Mouse (Mus musculus) heart, embryonic 12.5 days (tissue): ENCODE results near the gene B9d1. TPM values are rescaled to one million over a fixed set of nuclear protein-coding genes. Genes with fewer than 3 reads are reported as not detected.

ENCODE experiments used
- ATAC-seq: fragments of 200-750 bp; cut with Nextera tagmentation; 2 replicates; pipeline ENCODE4 v1.8.0; 2017; ENCODE audit warnings: moderate TSS enrichment, moderate library complexity; ENCODE audit not compliant: insufficient number of reproducible peaks, low FRiP score
- H3K27ac ChIP-seq: fragments of 300-500 bp; sonication (generic); 2 replicates; pipeline ENCODE4 v1.5.1; 2016; ENCODE audit warnings: mild to moderate bottlenecking, moderate library complexity; ENCODE audit not compliant: poor library complexity, severe bottlenecking
- H3K27me3 ChIP-seq: fragments of 300-500 bp; sonication (generic); replicated peaks from 2 replicates; pipeline ENCODE4 v1.6.1; 2016; ENCODE audit warnings: mild to moderate bottlenecking, moderate library complexity
- H3K36me3 ChIP-seq: fragments of 300-500 bp; sonication (generic); 2 replicates; pipeline ENCODE4 v1.6.1; 2016; ENCODE audit warnings: mild to moderate bottlenecking, moderate library complexity
- H3K4me1 ChIP-seq: fragments of 300-500 bp; sonication (generic); replicated peaks from 2 replicates; pipeline ENCODE4 v1.6.1; 2016; ENCODE audit warnings: mild to moderate bottlenecking
- H3K4me2 ChIP-seq: fragments of 300-500 bp; sonication (generic); 2 replicates; pipeline ENCODE4 v1.6.1; 2016; ENCODE audit warnings: mild to moderate bottlenecking, moderate library complexity
- H3K4me3 ChIP-seq: fragments of 300-500 bp; sonication (generic); 2 replicates; pipeline ENCODE4 v1.5.1; 2016; ENCODE audit warnings: mild to moderate bottlenecking
- H3K9ac ChIP-seq: fragments of 300-500 bp; sonication (generic); 2 replicates; pipeline ENCODE4 v1.6.1; 2016; ENCODE audit warnings: mild to moderate bottlenecking, moderate library complexity
- H3K9me3 ChIP-seq: fragments of 300-500 bp; sonication (generic); replicated peaks from 2 replicates; pipeline ENCODE4 v1.6.1; 2016; ENCODE audit warnings: mild to moderate bottlenecking, moderate library complexity
- WGBS: fragments of 180-500 bp; shearing (Covaris S2); methylation state at CpG from one replicate; pipeline ENCODE4 v1.1.7; 2016; 5-methylcytosine and 5-hydroxymethylcytosine counted together
- polyA plus RNA-seq: library from polyadenylated mRNA; unstranded; fragments of >200 nt; fragmentation: Nextera tagmentation; extraction: Ambion mirVana; gene quantifications from 2 replicates; pipeline ENCODE4 v1.2.1, GENCODE M21; 2016

The B9d1 gene
- polyA plus RNA-seq, 1 experiment from 2014 or later, result 9.0 TPM

DNA sequence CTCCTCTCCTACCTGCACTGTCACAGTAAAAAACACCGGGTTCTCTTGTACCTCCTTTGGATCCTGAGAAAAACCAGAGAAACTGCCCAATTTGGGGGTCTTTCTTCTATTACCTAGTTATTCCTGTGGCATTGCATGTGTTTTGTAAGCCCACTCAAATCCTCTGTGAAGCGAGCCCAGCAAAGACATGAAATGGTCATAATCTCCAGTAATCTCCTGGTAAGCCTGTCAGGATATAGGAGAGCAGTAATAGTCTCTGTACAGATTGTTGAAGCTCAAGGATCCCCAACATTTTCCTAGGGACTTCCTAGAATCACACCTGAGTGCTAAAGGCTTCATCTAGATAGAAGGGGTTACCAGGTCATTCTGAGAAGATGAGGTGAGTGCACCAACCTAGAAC lies 36.2 kb downstream of the B9d1 start:
- H3K27me3 ChIP-seq, result no peaks in the 10 kb centered on the region
- H3K4me1 ChIP-seq, result peaks cover 25% of the 10 kb centered on the region
- no peaks in the 10 kb centered on the region for H3K9me3 ChIP-seq
- WGBS, result 84% methylated on average over 2 of the region's 2 CpGs
- H3K27ac ChIP-seq, result no peak overlapping the region
- peaks cover 29% of the 10 kb centered on the region for H3K36me3 ChIP-seq
- H3K4me2 ChIP-seq, result no peak overlapping the region
- no peak overlapping the region for H3K4me3 ChIP-seq
- ATAC-seq, result no peak
- no peak overlapping the region for H3K9ac ChIP-seq

DNA sequence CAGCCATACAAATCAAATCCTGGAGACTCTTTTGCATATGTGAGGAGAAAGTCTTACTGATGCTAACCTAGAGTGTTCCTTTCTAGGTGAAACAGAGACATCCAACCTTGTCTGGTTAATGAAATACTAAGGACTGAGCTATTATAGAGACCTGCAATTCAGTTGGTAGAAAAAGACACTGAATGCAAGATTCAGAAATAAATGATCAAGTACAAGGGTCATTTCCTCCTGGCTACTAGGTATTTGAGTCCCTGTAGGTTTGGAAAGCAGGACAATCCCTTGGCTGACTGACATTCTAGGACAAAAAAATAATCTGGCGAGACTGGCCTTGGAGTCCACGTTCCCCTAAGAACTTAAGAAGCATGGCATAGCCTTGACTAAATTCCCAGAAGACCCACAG lies 40.6 kb downstream of the B9d1 start:
- Histone ChIP-seq H3K4me1 (peaks cover 19% of the 10 kb centered on the region), H3K9ac (no peak overlapping the region), H3K4me3 (no peak overlapping the region), H3K4me2 (no peak overlapping the region), H3K36me3 (peaks cover 25% of the 10 kb centered on the region), H3K27ac (no peak overlapping the region), H3K9me3 (no peaks in the 10 kb centered on the region), H3K27me3 (no peaks in the 10 kb centered on the region)
- WGBS, result 88% methylated on average over 2 of the region's 2 CpGs
- no peak for ATAC-seq

DNA sequence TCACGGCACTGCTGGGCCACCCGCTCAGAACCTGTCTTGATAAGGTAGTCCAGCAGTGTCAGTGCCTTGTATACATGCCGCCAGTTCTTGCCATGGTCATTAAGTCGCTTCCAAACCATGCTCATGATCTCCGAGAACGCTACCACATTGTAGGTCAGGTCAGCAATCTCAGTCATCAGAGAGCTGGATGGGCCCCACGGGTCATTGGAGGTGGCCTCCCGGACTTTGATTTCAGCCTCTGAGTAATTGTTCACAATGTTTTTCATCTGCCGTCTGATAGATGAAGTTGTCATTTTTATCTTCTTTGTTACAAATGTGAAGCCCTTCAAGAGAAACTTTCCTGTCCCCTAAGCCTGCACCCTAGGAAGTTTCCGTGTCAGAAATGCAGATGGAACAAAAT lies 41.5 kb downstream of the B9d1 start:
- Histone ChIP-seq H3K9ac (no peak overlapping the region), H3K4me1 (peaks cover 11% of the 10 kb centered on the region), H3K27ac (no peak overlapping the region), H3K27me3 (no peaks in the 10 kb centered on the region), H3K4me2 (no peak overlapping the region), H3K36me3 (peaks cover 25% of the 10 kb centered on the region), H3K4me3 (no peak overlapping the region), H3K9me3 (no peaks in the 10 kb centered on the region)
- WGBS, result 83% methylated on average over 10 of the region's 10 CpGs
- ATAC-seq, result no peak

DNA sequence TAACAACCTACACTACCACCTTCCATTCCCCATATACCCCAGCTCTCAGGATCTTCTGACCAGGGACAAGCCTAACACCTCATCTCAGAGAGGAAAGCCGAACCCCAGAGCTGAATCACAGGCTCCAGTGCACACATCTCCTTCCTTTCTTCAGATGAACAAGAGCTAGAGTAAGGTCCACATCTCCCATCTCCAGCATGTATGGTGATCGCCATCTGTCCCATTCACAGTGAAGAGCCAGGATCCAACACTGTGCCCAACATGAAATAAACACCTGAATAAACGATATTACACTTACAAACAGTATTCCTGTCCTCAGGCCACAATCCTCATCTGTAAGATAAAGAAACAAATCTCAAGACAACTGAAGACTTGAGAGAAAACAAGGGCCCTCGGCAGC lies 42.8 kb downstream of the B9d1 start:
- no peaks in the 10 kb centered on the region for H3K9me3 ChIP-seq
- H3K9ac ChIP-seq, result no peak overlapping the region
- peaks cover 26% of the 10 kb centered on the region for H3K36me3 ChIP-seq
- H3K4me1 ChIP-seq, result peaks cover 5% of the 10 kb centered on the region; the same call in 1 of the 2 replicates
- no peak overlapping the region for H3K4me3 ChIP-seq
- no peak for ATAC-seq
- 90% methylated on average over 4 of the region's 4 CpGs for WGBS
- H3K27me3 ChIP-seq, result no peaks in the 10 kb centered on the region
- H3K27ac ChIP-seq, result no peak overlapping the region
- no peak overlapping the region for H3K4me2 ChIP-seq

- H3K36me3 ChIP-seq, result peaks cover 19% of the 10 kb centered on the region
Measured at GRCm38 (mm10) chr11:61550631-61551030, 45.7 kb downstream of the B9d1 start.

DNA sequence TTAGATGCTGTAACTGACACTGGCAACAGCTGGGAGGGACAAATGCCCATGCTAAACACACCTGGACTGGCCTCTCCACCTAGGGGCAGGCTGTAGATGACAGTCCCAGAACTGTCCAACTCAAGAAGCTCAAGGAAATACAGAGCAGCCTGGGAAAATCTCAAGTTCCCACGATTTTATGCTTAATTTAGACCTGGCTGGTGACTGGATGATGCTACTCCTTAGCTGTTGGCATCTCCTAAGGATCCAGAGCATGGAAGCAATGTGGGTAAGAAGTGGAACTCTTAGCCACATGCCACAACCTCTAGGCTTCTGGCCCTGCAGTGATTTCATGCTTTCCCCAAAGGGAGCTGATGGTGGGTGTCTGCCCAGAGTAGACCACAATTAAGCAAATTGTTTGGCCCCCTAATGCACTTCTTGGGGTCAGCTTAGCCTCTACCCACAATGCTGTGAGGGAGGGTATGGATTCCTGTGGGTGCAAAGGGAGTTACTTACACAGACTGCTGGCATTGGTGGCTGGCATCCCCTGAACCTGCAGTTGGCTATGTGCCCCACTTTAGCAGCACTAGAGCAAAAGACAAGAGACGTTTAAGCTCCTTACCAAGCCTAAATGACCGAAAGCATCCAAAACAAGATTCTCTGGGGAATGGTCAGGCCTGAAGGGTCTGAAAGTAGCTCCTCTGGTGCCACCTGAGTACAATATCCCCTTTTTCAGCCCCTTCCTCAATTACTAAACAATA lies 48.2 kb downstream of the B9d1 start:
- 82% methylated on average over 3 of the region's 3 CpGs for WGBS
- peaks cover 7% of the 10 kb centered on the region; the same call in 1 of the 2 replicates for H3K36me3 ChIP-seq
- H3K4me3 ChIP-seq, result no peak overlapping the region
- peaks cover 8% of the 10 kb centered on the region for H3K4me1 ChIP-seq
- H3K9me3 ChIP-seq, result no peaks in the 10 kb centered on the region
- no peak for ATAC-seq
- H3K9ac ChIP-seq, result no peak overlapping the region
- no peak overlapping the region for H3K27ac ChIP-seq
- no peaks in the 10 kb centered on the region for H3K27me3 ChIP-seq
- H3K4me2 ChIP-seq, result no peak overlapping the region

More at GRCm38 (mm10) chr11:61550631-61551030, 45.7 kb downstream of the B9d1 start:
- Histone ChIP-seq H3K4me1 (0 out of 2 replicates have a peak, but pooled peaks cover 2% of the 10 kb centered on the region), H3K9ac (no peak overlapping the region), H3K4me2 (no peak overlapping the region), H3K27me3 (no peaks in the 10 kb centered on the region), H3K4me3 (no peak overlapping the region), H3K27ac (no peak overlapping the region), H3K9me3 (no peaks in the 10 kb centered on the region)
- ATAC-seq, result no peak

- Histone ChIP-seq H3K9ac (no peak overlapping the region), H3K9me3 (no peaks in the 10 kb centered on the region), H3K36me3 (no peaks in the 10 kb centered on the region), H3K27ac (no peak overlapping the region), H3K27me3 (no peaks in the 10 kb centered on the region), H3K4me1 (peaks cover 37% of the 10 kb centered on the region), H3K4me2 (no peak overlapping the region), H3K4me3 (no peak overlapping the region)
- no peak for ATAC-seq
- WGBS, result 56% methylated on average over 5 of the region's 5 CpGs
Measured at GRCm38 (mm10) chr11:61559572-61559971, 54.6 kb downstream of the B9d1 start.

GRCm38 (mm10) chr11:61562421-61562820 lies 57.5 kb downstream of the B9d1 start:
- Histone ChIP-seq H3K27me3 (no peaks in the 10 kb centered on the region), H3K9ac (no peak overlapping the region), H3K9me3 (no peaks in the 10 kb centered on the region), H3K27ac (no peak overlapping the region), H3K4me2 (no peak overlapping the region), H3K4me3 (no peak overlapping the region), H3K36me3 (no peaks in the 10 kb centered on the region), H3K4me1 (peaks cover 48% of the 10 kb centered on the region)
- no peak for ATAC-seq
- 67% methylated on average over 5 of the region's 5 CpGs for WGBS

Other genes starting within 250 kb of the B9d1 start
- gene Aldh3a2, start 237.7 kb upstream of the B9d1 start, polyA plus RNA-seq, result 32.0 and 33.1 TPM in 2 replicates
- gene Slc47a2, start 162.3 kb upstream of the B9d1 start, polyA plus RNA-seq, result not detected in 2 replicates
- 26.1 and 27.4 TPM in 2 replicates for gene Slc47a1, start 126.8 kb upstream of the B9d1 start, polyA plus RNA-seq
- 0.17 and 0.42 TPM in 2 replicates for gene Rnf112, start 51.0 kb upstream of the B9d1 start, polyA plus RNA-seq
- gene Mfap4, start 19.7 kb upstream of the B9d1 start, polyA plus RNA-seq, result 72.4 and 76.0 TPM in 2 replicates
- 33.9 and 35.3 TPM in 2 replicates for gene Mapk7, start 10.7 kb upstream of the B9d1 start, polyA plus RNA-seq
- 23.1 and 25.9 TPM in 2 replicates for gene Epn2, start 74.5 kb downstream of the B9d1 start, polyA plus RNA-seq
- gene Grap, start 148.1 kb downstream of the B9d1 start, polyA plus RNA-seq, result 7.7 and 8.1 TPM in 2 replicates
- 2.7 and 2.8 TPM in 2 replicates for gene Fam83g, start 178.9 kb downstream of the B9d1 start, polyA plus RNA-seq
- not detected in 2 replicates for gene Slc5a10, start 215.7 kb downstream of the B9d1 start, polyA plus RNA-seq